Mouse (Mus musculus) neural tube, embryonic 15.5 days (tissue): ENCODE measurements around the gene Grm1. TPM values are rescaled to one million over a fixed set of nuclear protein-coding genes. Genes with fewer than 3 reads are reported as not detected.

ENCODE experiments used
- ATAC-seq: fragments of 200-750 bp; cut with Nextera tagmentation; 2 replicates; pipeline ENCODE4 v1.8.0; 2017; ENCODE audit warnings: mild to moderate bottlenecking, moderate TSS enrichment, moderate library complexity; ENCODE audit not compliant: low FRiP score
- H3K27ac ChIP-seq: fragments of 300-500 bp; sonication (generic); replicated peaks from 2 replicates; pipeline ENCODE4 v1.5.1; 2015; ENCODE audit warnings: mild to moderate bottlenecking, inconsistent platforms
- H3K27me3 ChIP-seq: fragments of 300-500 bp; sonication (generic); replicated peaks from 2 replicates; pipeline ENCODE4 v1.6.1; 2015; ENCODE audit warnings: inconsistent platforms
- H3K36me3 ChIP-seq: fragments of 300-500 bp; sonication (generic); 2 replicates; pipeline ENCODE4 v1.6.1; 2015; ENCODE audit warnings: inconsistent platforms
- H3K4me1 ChIP-seq: fragments of 300-500 bp; sonication (generic); 2 replicates; pipeline ENCODE4 v1.6.1; 2015; ENCODE audit warnings: inconsistent platforms
- H3K4me2 ChIP-seq: fragments of 300-500 bp; sonication (generic); 2 replicates; pipeline ENCODE4 v1.6.1; 2015; ENCODE audit warnings: inconsistent platforms, mild to moderate bottlenecking, moderate library complexity
- H3K4me3 ChIP-seq: fragments of 300-500 bp; sonication (generic); replicated peaks from 2 replicates; pipeline ENCODE4 v1.5.1; 2015; ENCODE audit warnings: mild to moderate bottlenecking, inconsistent platforms
- H3K9ac ChIP-seq: fragments of 300-500 bp; sonication (generic); replicated peaks from 2 replicates; pipeline ENCODE4 v1.6.1; 2015; ENCODE audit warnings: mild to moderate bottlenecking, inconsistent platforms
- H3K9me3 ChIP-seq: fragments of 300-500 bp; sonication (generic); replicated peaks from 2 replicates; pipeline ENCODE4 v1.6.1; 2016; ENCODE audit warnings: inconsistent platforms
- WGBS: fragments of 180-500 bp; shearing (Covaris S2); methylation state at CpG from one replicate; pipeline ENCODE4 v1.1.7; 2015; ENCODE audit warnings: mixed read lengths; 5-methylcytosine and 5-hydroxymethylcytosine counted together
- polyA plus RNA-seq: library from polyadenylated mRNA; unstranded; fragments of >200 nt; fragmentation: Nextera tagmentation; extraction: Ambion mirVana; gene quantifications from 2 replicates; pipeline ENCODE4 v1.2.1, GENCODE M21; 2015

Grm1 gene
- polyA plus RNA-seq, 1 experiment from 2014 or later = 7.3 TPM

- no peak overlapping the region for H3K4me3 ChIP-seq
- no peak overlapping the region for H3K4me2 ChIP-seq
- no peak for ATAC-seq
- no peaks in the 10 kb centered on the region for H3K4me1 ChIP-seq
- WGBS = 79% methylated on average over 6 of the region's 6 CpGs
- H3K36me3 ChIP-seq = no peaks in the 10 kb centered on the region
- no peaks in the 10 kb centered on the region for H3K9me3 ChIP-seq
- no peak overlapping the region for H3K27ac ChIP-seq
- H3K9ac ChIP-seq = no peak overlapping the region
- H3K27me3 ChIP-seq = no peaks in the 10 kb centered on the region
These were observed 384.7 kb downstream of the Grm1 start for GRCm38 (mm10) chr10:10697497-10697896.

GRCm38 (mm10) chr10:10689668-10690223 is 392.4 kb downstream of the Grm1 start:
- Histone ChIP-seq H3K9ac (peak overlapping the region; percentile 51), H3K9me3 (no peaks in the 10 kb centered on the region), H3K4me2 (peak overlapping the region; percentile 96), H3K36me3 (no peaks in the 10 kb centered on the region), H3K27me3 (no peaks in the 10 kb centered on the region), H3K27ac (no peak overlapping the region), H3K4me3 (peak overlapping the region; percentile 53), H3K4me1 (peaks cover 10% of the 10 kb centered on the region)
- 9% methylated on average over 11 of the region's 11 CpGs for WGBS
- peak; percentile 65; the same call in 1 of the 2 replicates for ATAC-seq

- Histone ChIP-seq H3K27ac (no peak overlapping the region), H3K9ac (peak overlapping the region; percentile 51), H3K27me3 (no peaks in the 10 kb centered on the region), H3K4me2 (peak overlapping the region; percentile 96), H3K36me3 (no peaks in the 10 kb centered on the region), H3K9me3 (no peaks in the 10 kb centered on the region), H3K4me3 (peak overlapping the region; percentile 53), H3K4me1 (peaks cover 10% of the 10 kb centered on the region)
- 2% methylated on average over 35 of the region's 35 CpGs for WGBS
- ATAC-seq = peak; percentile 77
These were observed 393.1 kb downstream of the Grm1 start for GRCm38 (mm10) chr10:10688907-10689667.

- H3K4me1 ChIP-seq = no peaks in the 10 kb centered on the region
- no peak within 1 kb of the TSS for H3K4me3 ChIP-seq
- H3K4me2 ChIP-seq = no peak within 1 kb of the TSS
- WGBS = 98% methylated on average over 1 of the region's 1 CpGs
- no peak for ATAC-seq
- H3K27ac ChIP-seq = no peak within 1 kb of the TSS
- H3K9me3 ChIP-seq = no peaks in the 10 kb centered on the region
- no peaks in the 10 kb centered on the region for H3K27me3 ChIP-seq
- no peaks in the 10 kb centered on the region for H3K36me3 ChIP-seq
- no peak within 1 kb of the TSS for H3K9ac ChIP-seq
These were observed 401.1 kb downstream of the Grm1 start, which contains the start of gene Gm10944 for GRCm38 (mm10) chr10:10681048-10681447. Gm10944 (plus strand) TSS chr10:10681348.

- Histone ChIP-seq H3K4me3 (no peak overlapping the region), H3K4me1 (no peaks in the 10 kb centered on the region), H3K27ac (no peak overlapping the region), H3K4me2 (no peak overlapping the region), H3K36me3 (no peaks in the 10 kb centered on the region), H3K9ac (no peak overlapping the region), H3K27me3 (no peaks in the 10 kb centered on the region), H3K9me3 (no peaks in the 10 kb centered on the region)
- no peak for ATAC-seq
- WGBS = 82% methylated on average over 3 of the region's 3 CpGs
These were observed 422.2 kb downstream of the Grm1 start for GRCm38 (mm10) chr10:10659976-10660375.

GRCm38 (mm10) chr10:10659161-10659560 is 423.0 kb downstream of the Grm1 start:
- Histone ChIP-seq H3K4me1 (no peaks in the 10 kb centered on the region), H3K9ac (no peak overlapping the region), H3K36me3 (no peaks in the 10 kb centered on the region), H3K4me3 (no peak overlapping the region), H3K27me3 (no peaks in the 10 kb centered on the region), H3K9me3 (no peaks in the 10 kb centered on the region), H3K4me2 (no peak overlapping the region), H3K27ac (no peak overlapping the region)
- no peak for ATAC-seq
- whole genome bisulfite sequencing = 86% methylated on average over 3 of the region's 3 CpGs

- Histone ChIP-seq H3K36me3 (no peaks in the 10 kb centered on the region), H3K4me1 (no peaks in the 10 kb centered on the region), H3K9ac (no peak overlapping the region), H3K4me2 (no peak overlapping the region), H3K27ac (no peak overlapping the region), H3K9me3 (no peaks in the 10 kb centered on the region), H3K27me3 (no peaks in the 10 kb centered on the region), H3K4me3 (no peak overlapping the region)
- no peak for ATAC-seq
- WGBS = 77% methylated on average over 4 of the region's 4 CpGs
These were observed 425.5 kb downstream of the Grm1 start for GRCm38 (mm10) chr10:10656621-10657020.

GRCm38 (mm10) chr10:10655991-10656390 is 426.2 kb downstream of the Grm1 start:
- H3K4me1 ChIP-seq = no peaks in the 10 kb centered on the region
- H3K9me3 ChIP-seq = no peaks in the 10 kb centered on the region
- H3K36me3 ChIP-seq = no peaks in the 10 kb centered on the region
- H3K9ac ChIP-seq = no peak overlapping the region
- H3K27me3 ChIP-seq = no peaks in the 10 kb centered on the region
- no peak overlapping the region for H3K27ac ChIP-seq
- H3K4me3 ChIP-seq = no peak overlapping the region
- no peak for ATAC-seq
- no peak overlapping the region for H3K4me2 ChIP-seq

Other genes starting within 250 kb of the Grm1 start
- 17.8 TPM in 2 replicates for gene Shprh, start 67.1 kb upstream of the Grm1 start, polyA plus RNA-seq
- gene Fbxo30, start 199.0 kb upstream of the Grm1 start, polyA plus RNA-seq = 16.9 and 18.3 TPM in 2 replicates